Mouse (Mus musculus): ENCODE measurements around the gene Phf21a. TPM values are rescaled to one million over a fixed set of nuclear protein-coding genes. Genes with fewer than 3 reads are reported as not detected.

The Phf21a gene
- polyA plus RNA-seq, 1 experiment = 28.4 TPM

- Histone ChIP-seq H3K4me1 (ENCODE audit: control insufficient read depth, insufficient read depth, insufficient read length, low read length) (no peaks in the 10 kb centered on the region), H3K4me3 (ENCODE audit: low read depth, low read length) (no peak overlapping the region), H3K27ac (ENCODE audit: insufficient read depth, low read depth, low read length) (no peak overlapping the region), H3K27me3 (ENCODE audit: control insufficient read depth, insufficient read depth, low read length) (no peaks in the 10 kb centered on the region), H3K36me3 (ENCODE audit: control insufficient read depth, insufficient read depth, low read length) (no peaks in the 10 kb centered on the region)
- 63% methylated on average over 5 of the region's 5 CpGs for WGBS
- TF ChIP-seq POLR2A (IDR thresholded peaks at IDR 0.05; ENCODE audit: low read depth, low read length) = no peak
- no peak for TF ChIP-seq CTCF (IDR thresholded peaks at IDR 0.05; ENCODE audit: extremely low read depth, insufficient read length, insufficient replicate concordance, low read depth, low read length)
These were observed 99.1 kb downstream of the Phf21a start for GRCm38 (mm10) chr2:92191826-92192581.

- no peak overlapping the region for H3K4me3 ChIP-seq (ENCODE audit: low read depth, low read length)
- no peak overlapping the region for H3K27ac ChIP-seq (ENCODE audit: insufficient read depth, low read depth, low read length)
- 70% methylated on average over 6 of the region's 6 CpGs for WGBS
- H3K36me3 ChIP-seq (ENCODE audit: control insufficient read depth, insufficient read depth, low read length) = no peaks in the 10 kb centered on the region
- TF ChIP-seq CTCF (IDR thresholded peaks at IDR 0.05; ENCODE audit: extremely low read depth, insufficient read length, insufficient replicate concordance, low read depth, low read length) (no peak), POLR2A (IDR thresholded peaks at IDR 0.05; ENCODE audit: low read depth, low read length) (no peak)
- no peaks in the 10 kb centered on the region for H3K4me1 ChIP-seq (ENCODE audit: control insufficient read depth, insufficient read depth, insufficient read length, low read length)
- no peaks in the 10 kb centered on the region for H3K27me3 ChIP-seq (ENCODE audit: control insufficient read depth, insufficient read depth, low read length)
These were observed 105.2 kb downstream of the Phf21a start for GRCm38 (mm10) chr2:92198126-92198525.

GRCm38 (mm10) chr2:92198747-92199146 lies 105.8 kb downstream of the Phf21a start:
- Histone ChIP-seq H3K27me3 (ENCODE audit: control insufficient read depth, insufficient read depth, low read length) (no peaks in the 10 kb centered on the region), H3K4me3 (ENCODE audit: low read depth, low read length) (no peak overlapping the region), H3K4me1 (ENCODE audit: control insufficient read depth, insufficient read depth, insufficient read length, low read length) (no peaks in the 10 kb centered on the region), H3K36me3 (ENCODE audit: control insufficient read depth, insufficient read depth, low read length) (no peaks in the 10 kb centered on the region), H3K27ac (ENCODE audit: insufficient read depth, low read depth, low read length) (no peak overlapping the region)
- TF ChIP-seq CTCF (IDR thresholded peaks at IDR 0.05; ENCODE audit: extremely low read depth, insufficient read length, insufficient replicate concordance, low read depth, low read length) = no peak
- WGBS = 88% methylated on average over 7 of the region's 7 CpGs

- Histone ChIP-seq H3K27me3 (ENCODE audit: control insufficient read depth, insufficient read depth, low read length) (no peaks in the 10 kb centered on the region), H3K36me3 (ENCODE audit: control insufficient read depth, insufficient read depth, low read length) (no peaks in the 10 kb centered on the region), H3K4me1 (ENCODE audit: control insufficient read depth, insufficient read depth, insufficient read length, low read length) (no peaks in the 10 kb centered on the region), H3K4me3 (ENCODE audit: low read depth, low read length) (no peak overlapping the region), H3K27ac (ENCODE audit: insufficient read depth, low read depth, low read length) (no peak overlapping the region)
- 80% methylated on average over 10 of the region's 10 CpGs for WGBS
- no peak for TF ChIP-seq CTCF (IDR thresholded peaks at IDR 0.05; ENCODE audit: extremely low read depth, insufficient read length, insufficient replicate concordance, low read depth, low read length)
- TF ChIP-seq POLR2A (IDR thresholded peaks at IDR 0.05; ENCODE audit: low read depth, low read length) = no peak
These were observed 106.8 kb downstream of the Phf21a start for GRCm38 (mm10) chr2:92199562-92200286.

DNA sequence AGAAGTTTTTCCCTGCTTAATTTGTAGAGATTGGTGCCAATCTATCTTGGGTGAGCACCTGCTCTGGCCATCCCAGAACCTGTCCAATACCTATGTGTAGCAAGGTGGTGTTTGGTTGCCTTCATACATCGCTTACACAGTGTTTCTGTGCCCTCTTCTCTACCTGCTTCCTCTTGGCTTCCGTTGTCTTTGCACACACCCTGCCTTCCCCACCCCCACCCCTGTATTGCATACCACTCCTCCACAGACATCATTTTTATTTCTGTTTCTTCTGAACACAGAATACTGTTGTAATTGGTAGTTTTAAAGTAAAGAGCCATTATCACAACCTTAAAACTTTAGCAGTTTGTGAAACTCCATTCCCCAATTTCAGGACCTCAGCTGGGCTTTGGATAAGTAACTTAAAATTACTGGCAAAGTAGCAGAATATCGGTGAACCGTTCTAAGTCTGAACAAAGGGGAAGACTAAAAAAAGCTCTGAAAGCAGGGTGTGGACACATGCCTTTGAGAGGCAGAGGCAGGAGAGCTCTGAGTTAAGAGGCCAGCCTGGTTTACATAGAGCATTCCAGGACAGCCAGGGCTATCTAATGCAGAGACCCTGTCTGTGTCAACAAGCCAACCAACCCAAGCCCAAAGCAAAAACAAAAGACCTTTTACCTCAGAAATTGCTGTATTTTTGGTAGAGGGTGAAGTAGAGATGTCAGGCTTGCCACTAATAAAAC lies 109.6 kb downstream of the Phf21a start:
- no peak for TF ChIP-seq CTCF (IDR thresholded peaks at IDR 0.05; ENCODE audit: extremely low read depth, insufficient read length, insufficient replicate concordance, low read depth, low read length)
- TF ChIP-seq POLR2A (IDR thresholded peaks at IDR 0.05; ENCODE audit: low read depth, low read length) = no peak
- Histone ChIP-seq H3K36me3 (ENCODE audit: control insufficient read depth, insufficient read depth, low read length) (no peaks in the 10 kb centered on the region), H3K27me3 (ENCODE audit: control insufficient read depth, insufficient read depth, low read length) (no peaks in the 10 kb centered on the region), H3K27ac (ENCODE audit: insufficient read depth, low read depth, low read length) (no peak overlapping the region), H3K4me3 (ENCODE audit: low read depth, low read length) (no peak overlapping the region), H3K4me1 (ENCODE audit: control insufficient read depth, insufficient read depth, insufficient read length, low read length) (no peaks in the 10 kb centered on the region)
- WGBS = 39% methylated on average over 4 of the region's 4 CpGs

GRCm38 (mm10) chr2:92205010-92205639 lies 112.2 kb downstream of the Phf21a start:
- no peaks in the 10 kb centered on the region for H3K36me3 ChIP-seq (ENCODE audit: control insufficient read depth, insufficient read depth, low read length)
- no peak overlapping the region for H3K27ac ChIP-seq (ENCODE audit: insufficient read depth, low read depth, low read length)
- TF ChIP-seq POLR2A (IDR thresholded peaks at IDR 0.05; ENCODE audit: low read depth, low read length) = no peak
- TF ChIP-seq CTCF (IDR thresholded peaks at IDR 0.05; ENCODE audit: extremely low read depth, insufficient read length, insufficient replicate concordance, low read depth, low read length) = no peak
- no peaks in the 10 kb centered on the region for H3K4me1 ChIP-seq (ENCODE audit: control insufficient read depth, insufficient read depth, insufficient read length, low read length)
- WGBS = 68% methylated on average over 5 of the region's 5 CpGs
- no peaks in the 10 kb centered on the region for H3K27me3 ChIP-seq (ENCODE audit: control insufficient read depth, insufficient read depth, low read length)
- no peak overlapping the region for H3K4me3 ChIP-seq (ENCODE audit: low read depth, low read length)

Measured in small intestine, adult 2 months (tissue).